Mouse (Mus musculus): ENCODE results near the gene Ccdc106.
"Not testable (repeated sequence)": the region's sequence is repeated elsewhere in the genome, so short reads cannot be mapped to it uniquely, and the experiment has no call there.

Ccdc106 gene

DNA sequence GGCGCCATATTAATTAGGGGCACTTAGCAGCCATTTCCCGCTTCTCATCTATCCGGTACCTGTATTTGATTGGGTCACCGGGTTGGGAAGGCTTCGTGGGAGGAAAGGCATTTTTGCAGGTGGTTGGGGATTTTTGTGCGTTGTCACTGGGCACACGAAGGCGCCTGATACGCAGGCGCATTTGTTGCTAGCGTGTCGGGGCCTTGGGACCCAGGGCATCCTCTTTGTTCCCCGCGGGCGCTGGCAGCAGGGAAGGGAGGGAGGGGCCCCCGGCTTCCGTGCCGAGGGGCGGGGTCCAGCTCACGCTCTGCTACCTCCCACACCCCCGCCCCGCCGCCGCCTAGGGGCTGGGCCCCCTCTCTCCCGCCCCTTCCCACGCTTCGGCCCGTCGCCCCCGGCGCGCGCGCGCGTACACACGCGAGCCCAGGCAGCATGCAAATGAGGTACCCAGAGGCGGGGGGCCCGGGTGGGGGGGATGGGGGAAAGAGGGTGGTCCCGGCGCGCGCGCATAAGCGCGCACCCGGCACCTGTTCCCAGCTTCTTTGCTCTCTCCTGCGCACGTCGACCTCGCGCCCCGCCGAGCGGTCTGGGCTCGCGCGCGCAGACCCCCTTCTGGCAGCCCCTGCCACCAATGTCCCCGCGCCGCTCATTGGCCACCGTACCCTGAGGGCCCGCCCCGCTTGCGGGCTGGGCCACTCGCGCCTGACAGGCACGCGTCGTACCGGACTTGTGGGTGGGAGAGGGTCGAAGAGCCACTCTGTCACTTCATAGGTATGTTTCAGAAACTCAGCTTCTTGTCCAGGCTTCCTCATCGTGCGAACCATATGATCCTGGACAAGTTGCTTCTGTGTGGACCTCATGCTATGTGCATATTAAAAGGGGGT is 5.0 kb upstream of the Ccdc106 start, which contains the start of gene Gm44973:
Gm44973 (plus strand) TSS at position 379 of the 884 bp plus-strand sequence.
- peak; percentile 91 for DNase-seq (ENCODE audit: low read depth, low spot score)

GRCm38 (mm10) chr7:5016057-5016456 is 4.3 kb upstream of the Ccdc106 start:
- no peak for DNase-seq (ENCODE audit: low read depth, low spot score)

GRCm38 (mm10) chr7:5016920-5017319 is 3.4 kb upstream of the Ccdc106 start:
- no peak for DNase-seq (ENCODE audit: low read depth, low spot score)

DNA sequence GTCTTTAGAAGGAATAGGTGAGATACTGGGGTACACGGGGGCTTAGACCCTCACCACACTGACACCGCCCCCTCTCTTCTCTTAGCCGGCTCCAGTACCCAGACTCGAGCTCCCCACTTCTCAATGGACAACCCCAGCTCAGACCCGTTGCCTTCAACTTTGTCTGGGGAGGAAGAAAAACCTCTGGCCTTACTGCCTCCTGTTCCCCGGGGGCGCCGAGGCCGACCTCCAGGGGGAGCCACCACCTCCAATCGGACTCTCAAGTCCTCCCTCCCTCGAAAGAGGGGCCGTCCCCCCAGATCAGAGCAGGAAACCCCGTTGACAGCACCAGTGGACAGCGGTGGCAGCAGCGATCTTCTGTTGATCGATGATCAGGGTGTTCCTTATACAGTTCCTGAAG is 3.0 kb upstream of the Ccdc106 start:
- DNase-seq (ENCODE audit: low read depth, low spot score) = no peak

DNA sequence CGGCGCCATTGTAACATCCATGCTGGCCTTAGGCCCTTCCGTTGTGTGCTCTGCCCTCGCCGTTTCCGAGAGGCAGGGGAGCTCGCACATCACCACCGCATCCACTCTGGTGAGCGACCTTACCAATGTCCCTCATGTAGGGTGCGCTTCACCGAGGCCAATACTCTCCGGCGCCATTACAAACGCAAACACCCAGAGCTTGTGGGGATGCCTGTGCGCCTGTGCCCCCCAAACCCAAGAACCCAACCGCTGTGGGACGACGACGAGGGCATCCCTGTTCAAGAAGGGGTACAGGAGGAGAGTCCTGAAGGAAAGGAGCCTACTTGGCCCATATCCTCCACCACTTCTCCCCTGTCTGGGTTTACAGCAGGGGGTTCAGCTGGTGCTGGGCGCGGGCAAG is 2.4 kb upstream of the Ccdc106 start:
- DNase-seq (ENCODE audit: low read depth, low spot score) = no peak

DNA sequence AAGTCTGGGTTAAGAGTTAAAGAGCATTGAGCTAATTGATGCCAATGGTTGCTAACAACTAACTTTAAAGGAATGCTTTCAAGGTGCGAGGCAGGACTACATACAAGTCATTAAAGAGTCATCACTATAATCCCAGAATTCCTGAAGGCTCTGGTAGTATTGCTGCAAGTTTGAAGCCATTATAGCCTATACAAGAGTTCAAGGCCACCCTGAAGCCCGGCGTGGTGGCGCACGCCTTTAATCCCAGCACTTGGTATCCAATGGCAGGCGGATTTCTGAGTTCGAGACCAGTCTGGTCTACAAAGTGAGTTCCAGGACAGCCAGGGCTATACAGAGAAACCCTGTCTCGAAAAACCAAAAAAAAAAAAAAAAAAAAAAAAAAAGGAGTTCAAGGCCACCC is 777 bp upstream of the Ccdc106 start:
- not testable (repeated sequence) for DNase-seq (ENCODE audit: low read depth, low spot score)

DNA sequence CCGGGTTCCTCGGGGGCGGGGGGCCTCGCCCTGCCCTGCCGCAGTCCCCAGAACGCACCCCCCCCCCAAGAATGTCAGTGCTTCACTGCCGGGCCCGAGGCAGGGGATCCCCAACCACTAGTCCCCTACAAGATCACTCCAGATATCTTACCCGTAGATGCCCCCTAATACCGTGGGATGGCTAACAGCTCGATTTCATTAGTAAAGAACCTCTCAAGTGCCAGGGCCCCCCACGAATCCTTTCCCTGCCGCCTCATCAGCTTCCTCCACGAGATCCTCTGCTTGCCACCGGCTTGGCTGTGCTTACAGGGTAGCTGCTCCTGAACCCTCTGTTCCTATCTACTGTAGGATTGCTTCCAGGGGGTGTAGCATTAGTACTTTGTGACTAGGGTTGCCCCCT is 332 bp downstream of the Ccdc106 start:
- DNase-seq (ENCODE audit: low read depth, low spot score) = no peak

DNA sequence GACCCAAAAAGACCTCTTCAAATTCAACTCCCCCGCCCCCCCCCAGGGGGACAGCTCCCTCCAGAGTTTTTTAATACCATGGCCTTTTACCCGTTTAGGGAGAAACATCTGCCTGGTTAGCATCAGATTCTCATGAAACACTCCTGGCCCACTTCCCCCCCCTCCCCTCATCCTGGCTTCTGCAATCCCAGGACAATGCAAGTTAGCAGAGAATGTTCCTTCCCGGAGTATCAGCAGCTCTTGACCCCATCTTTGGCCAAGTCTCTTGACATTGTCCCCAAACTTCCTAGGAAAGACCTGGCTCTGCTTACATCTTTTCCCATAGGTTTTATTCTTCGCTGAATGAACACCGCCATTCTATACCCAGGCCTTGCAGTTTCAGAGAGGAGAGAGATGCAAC is 844 bp downstream of the Ccdc106 start:
- DNase-seq (ENCODE audit: low read depth, low spot score) = no peak

DNA sequence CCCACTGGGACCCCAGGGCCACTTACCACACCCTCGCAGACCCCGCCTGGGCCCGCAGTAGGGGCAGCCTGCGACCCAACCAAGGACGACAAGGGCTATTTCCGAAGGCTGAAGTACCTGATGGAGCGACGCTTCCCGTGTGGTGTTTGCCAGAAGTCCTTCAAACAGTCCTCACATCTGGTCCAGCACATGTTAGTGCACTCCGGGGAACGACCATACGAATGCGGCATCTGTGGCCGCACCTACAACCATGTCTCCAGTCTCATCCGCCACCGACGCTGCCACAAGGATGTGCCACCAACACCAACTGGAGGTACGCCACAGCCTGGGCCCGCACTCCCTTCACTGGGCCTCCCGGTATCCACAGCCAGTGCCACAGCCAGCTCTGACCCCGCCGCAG is 9.2 kb downstream of the Ccdc106 start:
- no peak for DNase-seq (ENCODE audit: low read depth, low spot score)

- no peak for DNase-seq (ENCODE audit: low read depth, low spot score)
These were observed 9.6 kb downstream of the Ccdc106 start for GRCm38 (mm10) chr7:5029946-5030345.

GRCm38 (mm10) chr7:5030554-5031275 is 10.4 kb downstream of the Ccdc106 start:
- no peak for DNase-seq (ENCODE audit: low read depth, low spot score)

DNA sequence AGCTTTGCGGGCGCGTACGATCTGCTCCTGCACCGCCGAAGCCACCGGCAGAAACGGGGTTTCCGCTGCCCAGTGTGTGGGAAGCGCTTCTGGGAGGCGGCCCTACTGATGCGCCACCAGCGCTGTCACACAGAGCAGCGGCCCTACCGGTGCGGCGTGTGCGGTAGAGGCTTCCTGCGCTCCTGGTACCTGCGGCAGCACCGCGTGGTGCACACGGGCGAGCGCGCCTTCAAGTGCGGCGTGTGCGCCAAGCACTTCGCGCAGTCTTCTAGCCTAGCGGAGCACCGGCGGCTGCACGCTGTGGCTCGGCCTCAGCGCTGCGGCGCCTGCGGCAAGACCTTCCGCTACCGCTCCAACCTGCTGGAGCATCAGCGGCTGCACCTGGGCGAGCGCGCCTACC is 11.1 kb downstream of the Ccdc106 start:
- DNase-seq (ENCODE audit: low read depth, low spot score) = no peak

DNA sequence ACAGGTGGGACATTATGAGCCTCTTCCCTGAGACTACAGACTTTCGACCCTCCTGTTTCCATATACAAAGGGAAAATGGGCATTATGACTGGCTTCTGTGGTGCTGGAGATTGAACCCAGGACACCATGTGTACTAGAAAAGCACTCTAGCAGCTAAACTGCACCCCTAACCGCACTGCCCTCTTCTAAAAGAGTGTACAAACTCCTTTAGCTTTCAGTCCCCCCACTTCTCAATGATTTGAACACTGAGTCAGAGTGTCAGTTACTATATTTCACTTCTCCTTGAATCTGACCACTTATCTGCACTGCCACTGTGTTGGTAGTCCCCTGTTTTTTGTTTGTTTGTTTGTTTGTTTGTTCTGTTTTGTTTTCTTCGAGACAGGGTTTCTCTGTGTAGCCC is 13.5 kb downstream of the Ccdc106 start, which contains the start of gene 4632433K11Rik:
4632433K11Rik (plus strand) TSS at position 301 of the 400 bp plus-strand sequence.
- no peak for DNase-seq (ENCODE audit: low read depth, low spot score)

DNA sequence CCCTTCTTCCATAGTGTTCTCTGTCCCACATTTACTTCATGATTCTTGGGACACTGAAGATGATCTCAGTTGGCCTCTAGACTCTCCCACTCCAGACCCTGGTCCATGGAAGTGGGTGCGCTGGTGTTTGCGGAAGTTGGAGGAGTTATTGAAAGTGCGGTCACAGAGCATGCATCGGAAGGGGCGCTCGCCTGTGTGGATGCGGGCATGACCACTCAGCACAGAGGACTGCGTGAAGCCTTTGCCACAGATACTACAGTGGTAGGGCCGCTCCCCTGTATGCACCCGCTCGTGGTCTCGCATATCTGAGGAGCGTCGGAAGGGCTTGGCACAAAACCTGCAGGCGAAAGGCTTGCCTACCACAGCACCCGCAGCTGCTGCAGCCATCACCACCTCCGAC is 15.3 kb downstream of the Ccdc106 start:
- DNase-seq (ENCODE audit: low read depth, low spot score) = no peak

DNA sequence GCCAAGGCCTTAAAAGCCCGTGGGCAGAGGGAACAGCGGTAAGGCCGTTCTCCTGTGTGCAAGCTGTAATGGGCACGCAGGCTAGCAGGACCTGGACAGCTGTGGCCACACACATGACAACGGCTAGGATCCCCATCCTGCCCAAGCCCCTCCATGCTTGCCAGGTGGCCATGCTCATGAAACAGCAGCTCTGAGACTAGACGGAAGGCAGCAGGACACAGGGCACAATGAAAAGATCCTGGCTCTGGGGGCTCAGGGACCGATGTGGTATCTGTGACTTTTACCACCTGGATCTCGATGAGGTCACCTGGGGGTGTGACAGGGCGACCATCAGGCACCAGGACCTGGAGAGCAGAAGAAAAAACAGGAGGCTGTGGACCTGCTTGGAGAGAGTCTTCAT is 15.8 kb downstream of the Ccdc106 start:
- DNase-seq (ENCODE audit: low read depth, low spot score) = no peak

DNA sequence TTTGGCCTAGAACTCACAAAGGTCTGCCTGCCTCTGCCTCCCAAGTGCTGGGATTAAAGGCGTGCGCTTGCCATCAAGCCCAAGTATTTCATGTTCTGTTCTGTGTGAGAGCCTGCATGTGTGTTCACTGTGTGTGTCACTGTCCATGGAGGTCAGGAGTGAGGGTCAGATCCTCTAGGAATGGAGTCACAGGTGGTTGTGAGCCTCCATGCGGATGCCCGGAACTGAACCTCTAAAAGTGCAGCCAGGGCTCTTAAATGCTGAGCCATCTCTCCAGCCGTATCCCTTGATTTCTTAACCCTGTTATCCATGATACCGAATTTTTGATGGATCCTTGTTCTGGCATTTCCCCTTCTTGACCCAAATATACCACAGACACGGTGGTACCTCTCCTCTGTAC is 16.7 kb downstream of the Ccdc106 start:
- no peak for DNase-seq (ENCODE audit: low read depth, low spot score)

GRCm38 (mm10) chr7:5037467-5037866 is 17.1 kb downstream of the Ccdc106 start:
- DNase-seq (ENCODE audit: low read depth, low spot score) = no peak

DNA sequence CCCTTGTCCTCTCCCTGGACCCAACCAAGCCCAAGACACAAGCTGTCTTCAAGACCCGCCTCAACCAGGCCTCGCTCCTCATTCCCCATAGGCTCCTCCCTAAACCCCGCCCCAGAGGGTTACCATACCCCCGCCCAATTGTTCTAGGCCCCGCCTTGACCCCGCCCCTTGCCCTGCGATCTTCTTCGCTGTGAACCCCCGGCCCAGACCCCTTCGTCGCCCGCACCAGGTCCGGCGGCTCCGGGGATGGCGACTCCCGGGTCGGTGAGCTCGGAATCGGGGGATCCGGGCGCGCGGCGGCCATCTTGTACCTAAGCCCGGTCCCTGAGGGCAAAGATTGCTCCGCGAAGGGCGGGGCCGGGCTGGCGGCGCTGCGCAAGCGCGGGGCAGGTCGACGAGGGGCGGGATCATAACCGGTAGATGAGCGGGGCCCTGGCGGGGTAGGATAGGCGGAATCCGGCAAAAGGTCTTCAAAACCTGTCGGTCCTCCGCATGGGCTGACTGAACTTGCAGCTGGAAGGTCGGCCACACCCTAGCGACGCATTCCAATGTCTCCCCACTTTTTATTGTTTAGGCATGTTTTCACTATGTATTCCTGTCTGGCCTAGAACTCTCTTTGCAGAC is 17.9 kb downstream of the Ccdc106 start, which contains the start of gene Zfp784:
Zfp784 (minus strand) TSS at position 338 of the 624 bp plus-strand sequence.
- DNase-seq (ENCODE audit: low read depth, low spot score) = peak; percentile 84

GRCm38 (mm10) chr7:5038940-5039339 is 18.6 kb downstream of the Ccdc106 start:
- DNase-seq (ENCODE audit: low read depth, low spot score) = no peak

GRCm38 (mm10) chr7:5044981-5045380 is 24.6 kb downstream of the Ccdc106 start:
- no peak for DNase-seq (ENCODE audit: low read depth, low spot score)

DNA sequence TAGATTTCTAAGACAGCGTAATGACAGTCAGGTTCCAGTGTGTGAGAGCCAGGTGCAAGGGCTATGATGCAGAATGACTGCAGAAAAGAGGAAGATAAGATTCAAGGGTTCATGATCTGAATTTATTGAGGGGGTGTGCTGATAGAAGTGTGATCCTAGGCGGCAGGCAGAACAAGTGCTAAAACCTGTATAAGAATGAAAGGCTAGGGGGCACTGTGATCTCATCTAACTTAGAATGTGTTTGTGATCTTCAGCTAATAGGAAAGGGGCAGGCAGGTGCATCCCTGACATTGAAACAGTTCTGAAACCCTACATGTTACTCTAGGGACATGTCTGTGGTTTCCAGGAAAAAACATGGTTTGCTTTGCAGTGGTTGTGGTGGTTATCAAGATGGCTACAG is 25.8 kb downstream of the Ccdc106 start:
- no peak for DNase-seq (ENCODE audit: low read depth, low spot score)

- peak; percentile 56 for DNase-seq (ENCODE audit: low read depth, low spot score)
These were observed 27.0 kb downstream of the Ccdc106 start for GRCm38 (mm10) chr7:5047313-5047712.

All from retina, postnatal 7 days (tissue).